Mouse (Mus musculus) midbrain, embryonic 16.5 days (tissue): ENCODE data around the gene Rpa1. TPM values are rescaled to one million over a fixed set of nuclear protein-coding genes. Genes with fewer than 3 reads are reported as not detected.
A peak's percentile ranks its signal among the peaks of the same experiment; 100 is the strongest.
"Not testable (repeated sequence)": the region's sequence is repeated elsewhere in the genome, so short reads cannot be mapped to it uniquely, and the experiment has no call there.

ENCODE experiments used
- ATAC-seq: fragments of 200-750 bp; cut with Nextera tagmentation; 2 replicates; pipeline ENCODE4 v1.8.0; 2017; ENCODE audit warnings: moderate TSS enrichment
- H3K27ac ChIP-seq: fragments of 300-500 bp; sonication (generic); 2 replicates; pipeline ENCODE4 v1.5.1; 2014; ENCODE audit warnings: mild to moderate bottlenecking, low read length, mixed read lengths
- H3K27me3 ChIP-seq: fragments of 300-500 bp; sonication (generic); 2 replicates; pipeline ENCODE4 v1.6.1; 2014; ENCODE audit warnings: low read depth, low read length, mixed read lengths; ENCODE audit not compliant: control insufficient read depth, insufficient read depth
- H3K36me3 ChIP-seq: fragments of 300-500 bp; sonication (generic); 2 replicates; pipeline ENCODE4 v1.6.1; 2014; ENCODE audit warnings: mild to moderate bottlenecking, low read length, moderate library complexity, mixed read lengths; ENCODE audit not compliant: control insufficient read depth, insufficient read depth
- H3K4me1 ChIP-seq: fragments of 300-500 bp; sonication (generic); 2 replicates; pipeline ENCODE4 v1.6.1; 2014; ENCODE audit warnings: mild to moderate bottlenecking, low read length, mixed read lengths; ENCODE audit not compliant: control insufficient read depth, insufficient read depth
- H3K4me2 ChIP-seq: fragments of 300-500 bp; sonication (generic); 2 replicates; pipeline ENCODE4 v1.6.1; 2014; ENCODE audit warnings: mild to moderate bottlenecking, low read length, mixed read lengths
- H3K4me3 ChIP-seq: fragments of 300-500 bp; sonication (generic); 2 replicates; pipeline ENCODE4 v1.5.1; 2014; ENCODE audit warnings: low read depth, mild to moderate bottlenecking, low read length, moderate library complexity, mixed read lengths
- H3K9ac ChIP-seq: fragments of 300-500 bp; sonication (generic); 2 replicates; pipeline ENCODE4 v1.6.1; 2014; ENCODE audit warnings: low read depth, low read length, mixed read lengths
- H3K9me3 ChIP-seq: fragments of 300-500 bp; sonication (generic); replicated peaks from 2 replicates; pipeline ENCODE4 v1.6.1; 2014; ENCODE audit warnings: mild to moderate bottlenecking, low read length, mixed read lengths; ENCODE audit not compliant: control insufficient read depth, poor library complexity, severe bottlenecking
- WGBS: fragments of 180-500 bp; shearing (Covaris S2); extraction: QIAGEN DNeasy Blood & Tissue Kit; methylation state at CpG from one replicate; pipeline ENCODE4 v1.1.7; 2014; 5-methylcytosine and 5-hydroxymethylcytosine counted together
- polyA plus RNA-seq: library from polyadenylated mRNA; unstranded; fragments of >200 nt; fragmentation: Nextera tagmentation; extraction: Ambion mirVana; gene quantifications from 2 replicates; pipeline ENCODE4 v1.2.1, GENCODE M21; 2015

The Rpa1 gene
- polyA plus RNA-seq, 1 experiment from 2014 or later, result 50.7 TPM

DNA sequence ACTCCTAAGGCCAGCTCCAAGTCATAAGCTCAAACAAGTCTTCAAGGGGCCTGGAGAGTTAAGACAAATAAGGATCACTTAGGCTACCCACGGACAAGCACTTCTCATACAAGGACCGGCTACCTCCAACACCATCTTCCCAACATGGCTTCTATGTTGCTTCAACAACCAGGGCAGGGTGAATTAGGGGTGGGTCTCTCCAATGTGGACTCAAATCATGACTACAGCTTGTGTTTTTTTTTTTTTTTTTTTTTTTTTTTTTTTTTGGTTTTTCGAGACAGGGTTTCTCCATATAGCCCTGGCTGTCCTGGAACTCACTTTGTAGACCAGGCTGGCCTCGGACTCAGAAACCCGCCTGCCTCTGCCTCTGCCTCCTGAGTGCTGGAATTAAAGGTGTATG lies 52.6 kb downstream of the Rpa1 start:
- not testable (repeated sequence) for H3K36me3 ChIP-seq, H3K27ac ChIP-seq, ATAC-seq, H3K4me3 ChIP-seq, H3K4me2 ChIP-seq, H3K9ac ChIP-seq, H3K27me3 ChIP-seq, H3K9me3 ChIP-seq
- WGBS, result 93% methylated on average over 5 of the region's 5 CpGs
- H3K4me1 ChIP-seq, result peaks cover 50% of the 10 kb centered on the region

- WGBS, result 78% methylated on average over 9 of the region's 9 CpGs
- peak overlapping the region; percentile 44; the same call in 1 of the 2 replicates for H3K27ac ChIP-seq
Observed at GRCm38 (mm10) chr11:75294862-75295261, 53.3 kb downstream of the Rpa1 start.

DNA sequence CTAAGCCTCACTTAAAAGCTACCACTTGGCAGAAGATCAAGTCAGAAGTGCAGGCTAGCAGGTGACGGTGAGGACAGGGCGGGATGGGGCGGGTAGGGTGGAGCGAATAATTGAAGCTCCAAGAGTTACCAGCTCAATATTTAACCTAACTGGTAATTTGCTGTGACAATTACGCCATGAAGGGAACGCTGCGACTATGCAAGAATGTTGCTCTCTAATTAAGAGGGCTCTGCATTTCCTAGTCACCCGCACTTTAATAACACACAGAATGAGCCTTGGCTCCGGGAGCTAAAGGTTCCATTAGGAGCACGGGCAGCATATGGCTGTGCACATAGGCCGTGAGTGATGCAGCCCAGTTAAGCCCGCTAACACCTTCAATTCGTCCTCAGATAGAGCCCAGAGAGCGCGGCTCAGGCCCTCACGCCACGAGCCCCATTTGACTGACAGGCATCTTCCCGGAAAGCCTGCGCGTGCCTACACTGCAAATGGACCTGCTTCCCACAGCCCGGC lies 54.2 kb downstream of the Rpa1 start:
- H3K4me1 ChIP-seq, result peaks cover 49% of the 10 kb centered on the region
- peak overlapping the region; percentile 29 for H3K4me2 ChIP-seq
- H3K4me3 ChIP-seq, result no peak overlapping the region
- 27% methylated on average over 21 of the region's 21 CpGs for WGBS
- H3K36me3 ChIP-seq, result no peaks in the 10 kb centered on the region
- H3K9me3 ChIP-seq, result no peaks in the 10 kb centered on the region
- H3K9ac ChIP-seq, result peak overlapping the region; percentile 43; the same call in 1 of the 2 replicates
- peak overlapping the region; percentile 35; the same call in 1 of the 2 replicates for H3K27ac ChIP-seq
- no peaks in the 10 kb centered on the region for H3K27me3 ChIP-seq
- peak; percentile 43 for ATAC-seq

More at GRCm38 (mm10) chr11:75294862-75295261, 53.3 kb downstream of the Rpa1 start:
- Histone ChIP-seq H3K9ac (no peak overlapping the region), H3K4me3 (no peak overlapping the region), H3K36me3 (no peaks in the 10 kb centered on the region), H3K27me3 (no peaks in the 10 kb centered on the region), H3K4me1 (peaks cover 48% of the 10 kb centered on the region), H3K4me2 (no peak overlapping the region), H3K9me3 (no peaks in the 10 kb centered on the region)
- no peak for ATAC-seq

GRCm38 (mm10) chr11:75292281-75292680 lies 55.8 kb downstream of the Rpa1 start:
- ATAC-seq, result no peak
- Histone ChIP-seq H3K27me3 (no peaks in the 10 kb centered on the region), H3K27ac (peak overlapping the region; percentile 68), H3K4me2 (no peak overlapping the region), H3K4me1 (peaks cover 47% of the 10 kb centered on the region), H3K4me3 (no peak overlapping the region), H3K9ac (no peak overlapping the region; the same call in 1 of the 2 replicates), H3K9me3 (no peaks in the 10 kb centered on the region), H3K36me3 (no peaks in the 10 kb centered on the region)
- 66% methylated on average over 7 of the region's 7 CpGs for WGBS

GRCm38 (mm10) chr11:75291389-75292215 lies 56.5 kb downstream of the Rpa1 start:
- Histone ChIP-seq H3K9ac (peak overlapping the region; percentile 33; the same call in 1 of the 2 replicates), H3K4me2 (peak overlapping the region; percentile 34), H3K4me3 (no peak overlapping the region), H3K36me3 (no peaks in the 10 kb centered on the region), H3K27ac (peak overlapping the region; percentile 70), H3K27me3 (no peaks in the 10 kb centered on the region), H3K4me1 (peaks cover 47% of the 10 kb centered on the region), H3K9me3 (no peaks in the 10 kb centered on the region)
- peak; percentile 52 for ATAC-seq
- 9% methylated on average over 25 of the region's 25 CpGs for WGBS

- Histone ChIP-seq H3K27me3 (no peaks in the 10 kb centered on the region), H3K9me3 (no peaks in the 10 kb centered on the region), H3K36me3 (no peaks in the 10 kb centered on the region), H3K9ac (no peak overlapping the region), H3K4me1 (peaks cover 47% of the 10 kb centered on the region), H3K4me2 (peak overlapping the region; percentile 24), H3K27ac (peak overlapping the region; percentile 70), H3K4me3 (no peak overlapping the region)
- WGBS, result 10% methylated on average over 6 of the region's 6 CpGs
- ATAC-seq, result peak; percentile 72
Observed at GRCm38 (mm10) chr11:75290566-75291271, 57.4 kb downstream of the Rpa1 start.

- Histone ChIP-seq H3K36me3 (no peaks in the 10 kb centered on the region), H3K4me2 (no peak overlapping the region), H3K9me3 (no peaks in the 10 kb centered on the region), H3K4me3 (no peak overlapping the region), H3K9ac (no peak overlapping the region), H3K27me3 (no peaks in the 10 kb centered on the region), H3K4me1 (peaks cover 40% of the 10 kb centered on the region), H3K27ac (no peak overlapping the region)
- WGBS, result 57% methylated on average over 2 of the region's 2 CpGs
- ATAC-seq, result no peak
Observed at GRCm38 (mm10) chr11:75289120-75289519, 59.0 kb downstream of the Rpa1 start.

GRCm38 (mm10) chr11:75288517-75288916 lies 59.6 kb downstream of the Rpa1 start:
- H3K9me3 ChIP-seq, result no peaks in the 10 kb centered on the region
- no peak overlapping the region for H3K9ac ChIP-seq
- H3K27ac ChIP-seq, result no peak overlapping the region
- peaks cover 34% of the 10 kb centered on the region for H3K4me1 ChIP-seq
- WGBS, result 89% methylated on average over 8 of the region's 8 CpGs
- H3K36me3 ChIP-seq, result no peaks in the 10 kb centered on the region
- no peaks in the 10 kb centered on the region for H3K27me3 ChIP-seq
- H3K4me3 ChIP-seq, result no peak overlapping the region
- no peak overlapping the region for H3K4me2 ChIP-seq
- no peak for ATAC-seq

GRCm38 (mm10) chr11:75287940-75288339 lies 60.2 kb downstream of the Rpa1 start:
- no peak for ATAC-seq
- Histone ChIP-seq H3K4me2 (no peak overlapping the region), H3K27me3 (no peaks in the 10 kb centered on the region), H3K4me3 (no peak overlapping the region), H3K27ac (no peak overlapping the region), H3K9ac (no peak overlapping the region), H3K9me3 (no peaks in the 10 kb centered on the region), H3K36me3 (no peaks in the 10 kb centered on the region), H3K4me1 (peaks cover 29% of the 10 kb centered on the region)
- WGBS, result 72% methylated on average over 10 of the region's 10 CpGs
